Mouse (Mus musculus): ENCODE results near the gene St6galnac3. TPM values are rescaled to one million over a fixed set of nuclear protein-coding genes. Genes with fewer than 3 reads are reported as not detected.
A peak's percentile ranks its signal among the peaks of the same experiment; 100 is the strongest.
"Not testable (repeated sequence)": the region's sequence is repeated elsewhere in the genome, so short reads cannot be mapped to it uniquely, and the experiment has no call there.

St6galnac3 gene
- polyA plus RNA-seq, 1 experiment from 2014 or later = 12.2 TPM

DNA sequence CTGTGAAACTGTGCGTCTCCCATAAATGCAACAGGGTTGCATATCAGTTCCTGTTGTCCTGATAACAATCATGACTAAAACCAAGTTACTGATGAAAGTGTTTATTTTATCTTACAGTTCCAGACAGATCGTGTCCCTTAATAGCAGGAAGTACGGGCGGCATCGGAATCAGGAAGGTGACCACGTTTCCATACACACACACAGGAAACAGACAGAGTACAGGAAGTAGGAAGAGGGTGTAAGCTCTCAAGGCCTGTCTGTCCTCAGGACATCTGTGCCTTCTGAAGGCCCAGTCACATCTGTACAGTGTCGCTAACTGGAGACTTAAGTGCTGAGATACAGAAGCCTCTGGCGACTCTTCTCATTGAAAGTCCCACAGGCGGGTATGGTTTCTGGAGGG, 330.8 kb downstream of the St6galnac3 start:
- DNase-seq (ENCODE audit: low read depth, low spot score) (no peak), ATAC-seq (no peak)
- CTCF ChIA-PET = interaction anchor here (1.2 kb wide), 1 partner anchor 9 kb away, joined by 3 read pairs; no protein-coding TSS in a partner anchor
- POLR2A ChIA-PET = no interaction called here
- TF ChIP-seq CTCF (IDR thresholded peaks at IDR 0.05) = no peak
- in situ Hi-C loops (cut with MboI; ENCODE audit: low pct_unique_long_range_greater_than_20kb) = no loop called here
- no peaks in the 10 kb centered on the region for H3K27me3 ChIP-seq

DNA sequence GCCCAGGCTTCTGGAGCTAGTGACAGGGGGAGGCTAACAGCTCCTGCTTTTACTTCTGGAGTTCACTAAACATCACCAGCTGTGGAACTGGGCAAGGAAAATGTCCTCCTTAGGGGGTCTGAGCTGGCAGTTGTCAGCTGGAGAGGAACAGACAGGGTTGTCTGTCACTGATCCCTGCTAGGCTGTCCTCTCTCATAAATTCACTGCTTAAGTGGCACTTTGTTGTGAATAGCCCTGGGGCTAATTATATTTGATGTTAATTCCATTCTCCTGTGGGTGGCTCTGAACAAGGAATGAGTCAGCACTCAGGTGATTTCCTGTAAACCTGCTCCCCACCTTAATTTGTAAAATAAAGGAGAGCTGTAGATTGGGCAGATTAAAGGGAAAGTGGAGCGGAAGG, 333.5 kb downstream of the St6galnac3 start:
- ATAC-seq = peak; percentile 31
- ChIA-PET POLR2A (interaction anchor here (0.7 kb wide), 1 partner anchor 11 kb away, joined by 4 read pairs; no protein-coding TSS in a partner anchor), CTCF (interaction anchor here (1.3 to 1.8 kb wide), 2 partner anchors 15 to 18 kb away, joined by 3 to 6 read pairs; no protein-coding TSS in a partner anchor)
- in situ Hi-C loops (cut with MboI; ENCODE audit: low pct_unique_long_range_greater_than_20kb); H3K27me3 ChIP-seq; DNase-seq (ENCODE audit: low read depth, low spot score): not testable (repeated sequence)

DNA sequence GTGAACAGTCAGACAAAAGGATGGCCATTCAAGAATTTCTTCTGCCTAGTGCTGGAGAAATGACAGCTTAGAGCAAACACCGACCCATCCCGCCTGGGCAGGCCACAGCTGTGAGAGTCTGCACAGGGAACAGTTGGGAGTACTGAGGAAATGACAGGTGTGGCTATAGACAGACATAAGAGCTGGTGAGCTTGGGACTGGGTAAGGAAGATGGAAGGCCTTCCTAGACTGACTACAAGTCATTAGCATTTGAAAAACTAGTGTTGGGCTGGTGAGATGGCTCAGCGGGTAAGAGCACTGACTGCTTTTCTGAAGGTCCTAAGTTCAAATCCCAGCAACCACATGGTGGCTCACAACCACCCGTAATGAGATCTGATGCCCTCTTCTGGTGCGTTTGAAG, 340.3 kb downstream of the St6galnac3 start:
- ChIA-PET CTCF (interaction anchor here (0.6 to 1.6 kb wide), 6 partner anchors 9 to 260 kb away, joined by 3 to 4 read pairs (median 3); no protein-coding TSS in a partner anchor), POLR2A (interaction anchor here (1.0 kb wide), 1 partner anchor 9 kb away, joined by 3 read pairs; no protein-coding TSS in a partner anchor)
- ATAC-seq; in situ Hi-C loops (cut with MboI; ENCODE audit: low pct_unique_long_range_greater_than_20kb); DNase-seq (ENCODE audit: low read depth, low spot score); H3K27me3 ChIP-seq: not testable (repeated sequence)

DNA sequence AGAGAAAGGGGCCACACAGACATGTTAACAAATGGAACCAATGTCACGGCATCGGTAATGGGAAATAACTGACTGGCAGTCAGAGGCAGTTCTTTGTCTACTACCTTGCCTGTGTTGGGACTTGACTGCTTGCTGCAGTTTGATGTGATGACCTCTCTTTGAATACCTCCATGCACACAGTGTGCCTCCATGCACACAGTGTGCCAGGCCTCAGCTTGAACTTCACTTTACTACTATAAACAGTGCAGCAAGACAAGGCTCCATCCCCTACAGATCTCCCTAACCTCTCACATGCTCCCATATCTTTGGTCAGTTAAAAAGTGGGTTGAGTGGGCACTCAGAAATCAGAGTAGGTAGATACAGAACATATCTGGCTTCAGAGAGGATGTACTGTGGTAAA, 341.3 kb downstream of the St6galnac3 start:
- ATAC-seq = no peak
- H3K27me3 ChIP-seq = no peaks in the 10 kb centered on the region
- in situ Hi-C loops (cut with MboI; ENCODE audit: low pct_unique_long_range_greater_than_20kb) = no loop called here
- POLR2A ChIA-PET = no interaction called here
- no peak for TF ChIP-seq CTCF (IDR thresholded peaks at IDR 0.05)
- DNase-seq (ENCODE audit: low read depth, low spot score) = no peak
- CTCF ChIA-PET = interaction anchor here (1.0 to 1.6 kb wide), 2 partner anchors 21 to 22 kb away, joined by 3 read pairs; no protein-coding TSS in a partner anchor

DNA sequence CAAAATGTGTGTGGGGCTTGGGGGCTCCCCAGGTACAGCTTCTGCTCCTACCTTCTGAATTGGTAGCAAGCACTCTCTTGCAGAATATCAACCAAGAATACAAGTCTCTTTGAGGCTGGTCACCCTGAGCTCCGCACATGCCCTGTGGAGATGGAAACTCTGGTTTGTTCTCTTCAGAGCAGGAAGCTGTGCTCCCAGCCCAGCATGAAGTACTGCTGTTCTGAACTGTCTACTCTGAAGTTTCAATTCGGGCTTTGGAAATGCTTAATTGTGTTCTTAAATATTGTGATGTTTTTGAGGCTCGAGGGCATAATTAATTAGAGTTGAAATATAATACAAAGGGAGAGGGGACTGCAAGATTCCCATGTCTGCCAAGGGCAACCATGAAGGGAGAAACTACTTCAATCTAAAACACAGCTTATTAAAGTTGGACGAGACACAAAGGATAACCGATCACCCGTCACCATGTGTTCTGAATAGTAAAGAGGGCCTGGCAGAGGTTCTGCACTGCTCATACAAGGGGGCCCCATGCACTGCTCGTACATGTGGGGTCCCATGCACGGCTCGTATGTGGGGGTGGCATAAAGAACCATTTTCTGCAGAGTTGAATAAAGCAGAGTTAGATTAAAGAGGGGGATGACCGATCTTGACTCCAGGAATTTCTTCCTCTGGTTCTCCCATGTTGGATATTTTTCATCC, 359.8 kb downstream of the St6galnac3 start:
- no peak for ATAC-seq
- in situ Hi-C loops (cut with MboI; ENCODE audit: low pct_unique_long_range_greater_than_20kb) = no loop called here
- CTCF ChIA-PET = interaction anchor here (4.1 to 4.2 kb wide), 2 partner anchors 12 kb away, joined by 16 to 24 read pairs; no protein-coding TSS in a partner anchor
- TF ChIP-seq CTCF (IDR thresholded peaks at IDR 0.05) = no peak
- no peak for DNase-seq (ENCODE audit: low read depth, low spot score)
- POLR2A ChIA-PET = no interaction called here
- H3K27me3 ChIP-seq = no peaks in the 10 kb centered on the region

DNA sequence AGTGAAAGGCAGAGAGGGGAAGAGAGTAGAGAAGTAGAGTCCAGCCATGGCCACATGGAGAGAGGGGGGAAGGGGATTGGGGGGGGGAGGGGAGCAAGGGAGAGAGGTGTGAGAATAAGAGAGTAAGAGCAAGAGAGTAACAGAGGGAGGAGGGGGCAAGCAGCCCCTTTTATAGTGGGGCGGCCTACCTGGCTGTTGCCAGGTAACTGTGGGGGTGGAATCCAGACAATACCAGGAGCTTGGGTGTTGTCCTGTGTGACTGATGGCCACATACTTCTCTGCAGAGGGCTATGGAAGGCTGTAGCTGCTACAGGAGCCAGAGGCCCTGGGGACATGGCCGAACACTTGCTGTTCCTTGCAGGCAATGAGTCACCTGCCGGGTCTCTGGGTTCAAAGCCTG, 360.6 kb downstream of the St6galnac3 start:
- POLR2A ChIA-PET = no interaction called here
- H3K27me3 ChIP-seq = no peaks in the 10 kb centered on the region
- no peak for TF ChIP-seq CTCF (IDR thresholded peaks at IDR 0.05)
- in situ Hi-C loops (cut with MboI; ENCODE audit: low pct_unique_long_range_greater_than_20kb) = no loop called here
- no peak for ATAC-seq
- CTCF ChIA-PET = interaction anchor here (1.9 to 4.2 kb wide), 3 partner anchors 9 to 12 kb away, joined by 8 to 24 read pairs (median 16); no protein-coding TSS in a partner anchor
- DNase-seq (ENCODE audit: low read depth, low spot score) = no peak

DNA sequence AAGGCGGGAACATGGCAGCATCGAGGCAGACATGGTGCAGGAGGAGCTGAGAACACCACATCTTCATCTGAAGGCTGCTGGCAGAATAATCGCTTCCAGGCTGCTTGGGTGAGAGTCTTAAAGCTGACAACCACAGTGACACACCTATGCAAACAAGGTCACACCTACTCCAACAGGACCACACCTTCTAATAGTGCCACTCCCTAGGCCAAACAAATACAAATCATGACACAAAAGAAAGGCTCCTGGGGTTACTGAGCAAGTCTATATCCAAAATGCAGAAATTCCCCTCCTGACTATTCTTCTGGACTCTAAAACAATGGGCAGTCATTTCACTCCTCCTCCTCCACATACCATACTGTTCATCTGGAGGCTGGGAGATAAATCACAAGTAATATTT, 365.0 kb downstream of the St6galnac3 start:
- no peak for ATAC-seq
- POLR2A ChIA-PET = no interaction called here
- in situ Hi-C loops (cut with MboI; ENCODE audit: low pct_unique_long_range_greater_than_20kb) = no loop called here
- CTCF ChIA-PET = no interaction called here
- no peaks in the 10 kb centered on the region for H3K27me3 ChIP-seq
- no peak for TF ChIP-seq CTCF (IDR thresholded peaks at IDR 0.05)
- no peak for DNase-seq (ENCODE audit: low read depth, low spot score)

DNA sequence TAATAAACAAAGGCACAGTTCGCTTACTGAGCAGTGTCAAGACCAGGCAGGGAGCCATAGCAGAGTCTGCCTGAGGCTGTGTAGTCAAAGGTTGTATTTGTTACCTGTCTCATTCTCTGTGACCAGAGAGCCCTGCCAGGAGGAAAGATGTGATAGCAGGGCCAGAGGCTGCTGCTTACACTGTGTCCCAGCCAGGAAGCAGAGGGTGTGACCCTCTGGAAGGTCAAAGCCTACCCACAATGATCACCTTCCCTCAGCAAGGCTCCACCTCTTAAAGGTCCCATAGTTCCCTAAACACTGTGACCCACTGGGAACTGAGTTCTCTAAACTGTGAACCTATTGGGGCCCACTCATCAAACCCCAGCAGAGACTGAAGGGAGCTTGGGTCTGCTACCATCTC, 368.9 kb downstream of the St6galnac3 start:
- H3K27me3 ChIP-seq = no peaks in the 10 kb centered on the region
- in situ Hi-C loops (cut with MboI; ENCODE audit: low pct_unique_long_range_greater_than_20kb) = no loop called here
- CTCF ChIA-PET = no interaction called here

DNA sequence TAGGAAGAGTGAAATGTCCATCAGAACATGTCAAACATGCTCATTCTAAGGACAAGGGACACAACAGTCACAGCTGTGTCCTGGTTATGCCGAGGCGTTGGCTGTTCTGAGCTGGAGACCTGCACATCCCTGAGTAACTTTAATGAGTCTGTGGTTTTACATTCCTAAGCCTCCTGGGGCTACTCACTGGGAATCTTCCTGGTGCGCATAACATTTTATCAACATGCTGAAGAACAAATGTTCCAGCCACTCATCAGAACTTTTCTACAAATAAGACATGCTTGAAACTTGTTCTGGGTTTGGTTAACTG, 370.0 kb downstream of the St6galnac3 start:
- ATAC-seq = peak; percentile 94
- ChIA-PET CTCF (interaction anchor here (0.9 to 3.3 kb wide), 3 partner anchors 10 to 289 kb away, joined by 4 to 16 read pairs (median 4); no protein-coding TSS in a partner anchor), POLR2A (interaction anchor here (0.5 to 0.9 kb wide), 2 partner anchors 33 to 497 kb away, joined by 3 read pairs; no protein-coding TSS in a partner anchor)
- no peaks in the 10 kb centered on the region for H3K27me3 ChIP-seq
- in situ Hi-C loops (cut with MboI; ENCODE audit: low pct_unique_long_range_greater_than_20kb) = no loop called here
- no peak for TF ChIP-seq CTCF (IDR thresholded peaks at IDR 0.05)
- peak; percentile 56 for DNase-seq (ENCODE audit: low read depth, low spot score)

More for the DNA sequence above, 368.9 kb downstream of the St6galnac3 start:
- no peak for DNase-seq (ENCODE audit: low read depth, low spot score)
- POLR2A ChIA-PET = interaction anchor here (0.9 kb wide), 1 partner anchor 31 kb away, joined by 3 read pairs; no protein-coding TSS in a partner anchor
- no peak for ATAC-seq
- TF ChIP-seq CTCF (IDR thresholded peaks at IDR 0.05) = no peak

DNA sequence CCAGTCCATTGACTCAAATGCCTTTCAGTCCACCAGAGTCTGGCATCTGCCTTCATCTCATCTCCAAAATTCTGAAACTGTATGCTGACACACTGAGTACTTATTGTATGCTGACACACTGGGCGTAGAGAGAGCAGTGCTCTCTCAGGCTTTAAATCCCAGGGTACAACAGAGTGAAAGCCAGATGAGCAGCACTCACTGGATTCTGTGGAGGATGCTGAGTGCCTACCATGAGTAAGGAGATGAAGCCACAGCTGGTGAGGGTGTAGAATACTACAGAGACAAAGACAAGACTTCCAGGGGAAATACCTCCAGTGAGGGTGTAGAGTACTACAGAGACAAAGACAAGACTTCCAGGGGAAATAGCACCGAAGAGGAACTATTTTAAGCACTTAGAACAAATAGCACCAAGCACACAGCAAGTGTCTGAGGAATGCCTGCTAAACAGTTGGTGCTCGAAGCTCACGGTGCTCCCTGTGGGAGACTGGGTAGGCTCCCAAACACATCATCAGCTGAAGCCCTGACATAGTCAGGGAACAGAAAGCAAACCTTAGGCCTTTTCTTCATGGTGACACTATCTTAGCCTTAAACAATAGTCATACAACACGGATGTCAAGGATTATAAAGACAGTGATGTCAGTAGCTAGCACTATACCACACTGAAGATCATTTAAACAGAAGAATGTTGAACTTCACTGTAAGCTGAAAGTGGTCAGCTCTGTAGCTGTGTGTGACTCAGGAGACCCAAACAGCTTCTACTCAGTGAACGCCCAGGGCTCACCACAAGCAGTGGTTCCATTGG, 370.6 kb downstream of the St6galnac3 start:
- ATAC-seq (peak; percentile 56), DNase-seq (ENCODE audit: low read depth, low spot score) (no peak)
- POLR2A ChIA-PET = interaction anchor here (0.5 kb wide), 1 partner anchor 497 kb away, joined by 3 read pairs; no protein-coding TSS in a partner anchor
- no peak for TF ChIP-seq CTCF (IDR thresholded peaks at IDR 0.05)
- in situ Hi-C loops (cut with MboI; ENCODE audit: low pct_unique_long_range_greater_than_20kb) = no loop called here
- H3K27me3 ChIP-seq = no peaks in the 10 kb centered on the region
- CTCF ChIA-PET = interaction anchor here (0.9 to 3.3 kb wide), 4 partner anchors 10 to 289 kb away, joined by 3 to 16 read pairs (median 4); no protein-coding TSS in a partner anchor

Measured in Patski (cell line).